Mouse (Mus musculus) forebrain, embryonic 10.5 days (tissue): ENCODE results near the gene Znhit3. TPM values are rescaled to one million over a fixed set of nuclear protein-coding genes. Genes with fewer than 3 reads are reported as not detected.

Source experiments
- DNase-seq: peaks from one replicate; pipeline ENCODE4 v3.0.0-alpha.2; 2017; ENCODE audit warnings: low spot score; ENCODE audit errors: extremely low spot score
- H3K27ac ChIP-seq: fragments of 300-500 bp; sonication (generic); 2 replicates; pipeline ENCODE4 v1.5.1; 2016; ENCODE audit warnings: mild to moderate bottlenecking
- H3K27me3 ChIP-seq: fragments of 300-500 bp; sonication (generic); 2 replicates; pipeline ENCODE4 v1.6.1; 2016; ENCODE audit warnings: mild to moderate bottlenecking; ENCODE audit not compliant: poor library complexity, severe bottlenecking
- H3K36me3 ChIP-seq: fragments of 300-500 bp; sonication (generic); replicated peaks from 2 replicates; pipeline ENCODE4 v1.6.1; 2016; ENCODE audit warnings: mild to moderate bottlenecking, moderate library complexity
- H3K4me1 ChIP-seq: fragments of 300-500 bp; sonication (generic); 2 replicates; pipeline ENCODE4 v1.6.1; 2016
- H3K4me3 ChIP-seq: fragments of 300-500 bp; sonication (generic); 2 replicates; pipeline ENCODE4 v1.5.1; 2016; ENCODE audit warnings: mild to moderate bottlenecking, moderate library complexity
- H3K9me3 ChIP-seq: fragments of 300-500 bp; sonication (generic); 2 replicates; pipeline ENCODE4 v1.6.1; 2016; ENCODE audit warnings: mild to moderate bottlenecking, moderate library complexity
- WGBS: fragments of 180-500 bp; shearing (Covaris S2); methylation state at CpG from one replicate; pipeline ENCODE4 v1.1.7; 2016; 5-methylcytosine and 5-hydroxymethylcytosine counted together
- polyA plus RNA-seq: library from polyadenylated mRNA; unstranded; fragments of >200 nt; fragmentation: Nextera tagmentation; extraction: Ambion mirVana; gene quantifications from 2 replicates; pipeline ENCODE4 v1.2.1, GENCODE M21; 2016

The Znhit3 gene
- 97.6 and 99.8 TPM in 2 replicates for polyA plus RNA-seq

DNA sequence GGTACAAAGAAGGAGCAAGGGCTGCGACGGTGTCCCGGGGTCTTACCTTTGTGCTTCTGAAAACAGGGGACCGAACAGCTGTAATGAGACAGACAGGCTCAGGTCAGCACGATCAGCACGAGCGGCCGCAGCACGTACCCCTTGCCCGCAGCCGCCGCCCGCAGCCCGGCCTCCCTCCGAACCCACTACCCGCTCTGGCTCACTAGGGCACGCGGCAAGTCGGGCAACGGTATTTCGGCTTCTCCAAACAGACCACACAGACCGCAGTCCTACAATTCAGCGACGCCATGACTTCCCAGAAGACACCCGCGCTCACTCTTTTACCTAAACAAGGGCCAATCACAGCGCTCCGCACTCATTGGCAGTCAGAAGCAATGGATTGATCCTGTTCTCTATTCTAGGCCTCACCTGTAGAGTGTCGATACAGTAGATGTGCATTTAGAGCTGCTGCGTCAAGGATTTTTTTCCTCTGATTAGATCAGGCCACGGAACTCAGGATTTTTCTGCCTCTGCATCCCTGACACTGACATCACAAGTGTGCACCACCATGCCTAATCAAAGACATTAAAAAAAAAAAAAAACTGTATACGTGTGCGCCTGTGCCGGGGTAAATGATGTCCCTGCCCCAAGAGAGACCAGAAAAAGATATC, at the start of gene Znhit3:
TSS of gene Znhit3 (minus strand) at position 314 of the 650 bp plus-strand sequence.
- peak; percentile 84 for DNase-seq
- peaks cover 35% of the 10 kb centered on the region for H3K36me3 ChIP-seq
- H3K4me1 ChIP-seq = peaks cover 31% of the 10 kb centered on the region
- 3% methylated on average over 34 of the region's 34 CpGs for WGBS
- H3K4me3 ChIP-seq = peak within 1 kb of the TSS; percentile 95
- no peaks in the 10 kb centered on the region for H3K27me3 ChIP-seq
- H3K9me3 ChIP-seq = no peaks in the 10 kb centered on the region
- peak within 1 kb of the TSS; percentile 89 for H3K27ac ChIP-seq

- no peak overlapping the region for H3K4me3 ChIP-seq
- peaks cover 22% of the 10 kb centered on the region for H3K27me3 ChIP-seq
- no peak overlapping the region for H3K27ac ChIP-seq
- H3K36me3 ChIP-seq = no peaks in the 10 kb centered on the region
- WGBS = 91% methylated on average over 3 of the region's 3 CpGs
- no peaks in the 10 kb centered on the region for H3K9me3 ChIP-seq
- DNase-seq = no peak
- peaks cover 45% of the 10 kb centered on the region for H3K4me1 ChIP-seq
Measured at GRCm38 (mm10) chr11:84963556-84963955, 47.4 kb upstream of the Znhit3 start.

- no peaks in the 10 kb centered on the region for H3K9me3 ChIP-seq
- no peak overlapping the region for H3K4me3 ChIP-seq
- 87% methylated on average over 4 of the region's 4 CpGs for WGBS
- no peaks in the 10 kb centered on the region for H3K36me3 ChIP-seq
- peaks cover 32% of the 10 kb centered on the region for H3K27me3 ChIP-seq
- no peak for DNase-seq
- peaks cover 45% of the 10 kb centered on the region for H3K4me1 ChIP-seq
- H3K27ac ChIP-seq = no peak overlapping the region
Measured at GRCm38 (mm10) chr11:84962536-84962935, 46.4 kb upstream of the Znhit3 start.

DNA sequence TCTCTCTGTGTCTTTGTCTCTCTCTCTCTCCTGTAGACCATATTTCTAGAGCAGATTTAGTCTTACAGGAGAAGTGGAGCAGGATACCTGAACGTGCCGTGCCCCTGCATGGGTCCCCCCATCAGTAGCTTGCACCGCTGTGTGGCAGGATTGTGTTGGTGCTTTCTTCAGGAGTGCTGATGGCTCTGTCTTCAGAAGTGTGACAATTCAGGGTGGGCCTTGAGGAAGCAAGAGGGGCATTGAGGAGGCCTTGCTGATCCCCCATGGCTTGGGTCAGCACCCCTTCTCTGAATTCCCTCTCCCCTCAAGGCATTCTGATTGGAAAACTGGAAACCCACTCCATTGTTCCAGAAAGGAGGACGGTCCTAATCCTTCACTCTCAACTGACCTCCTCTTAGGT, 45.4 kb upstream of the Znhit3 start:
- WGBS = 81% methylated on average over 4 of the region's 4 CpGs
- peaks cover 42% of the 10 kb centered on the region for H3K27me3 ChIP-seq
- H3K4me3 ChIP-seq = no peak overlapping the region
- H3K4me1 ChIP-seq = peaks cover 39% of the 10 kb centered on the region
- no peaks in the 10 kb centered on the region for H3K9me3 ChIP-seq
- H3K27ac ChIP-seq = no peak overlapping the region
- DNase-seq = no peak
- H3K36me3 ChIP-seq = no peaks in the 10 kb centered on the region

- DNase-seq = no peak
- Histone ChIP-seq H3K9me3 (no peaks in the 10 kb centered on the region), H3K36me3 (no peaks in the 10 kb centered on the region), H3K4me1 (peaks cover 41% of the 10 kb centered on the region), H3K27me3 (peaks cover 50% of the 10 kb centered on the region), H3K4me3 (no peak overlapping the region), H3K27ac (peak overlapping the region; percentile 60; the same call in 1 of the 2 replicates)
- 73% methylated on average over 6 of the region's 6 CpGs for WGBS
Measured at GRCm38 (mm10) chr11:84960780-84961179, 44.6 kb upstream of the Znhit3 start.

DNA sequence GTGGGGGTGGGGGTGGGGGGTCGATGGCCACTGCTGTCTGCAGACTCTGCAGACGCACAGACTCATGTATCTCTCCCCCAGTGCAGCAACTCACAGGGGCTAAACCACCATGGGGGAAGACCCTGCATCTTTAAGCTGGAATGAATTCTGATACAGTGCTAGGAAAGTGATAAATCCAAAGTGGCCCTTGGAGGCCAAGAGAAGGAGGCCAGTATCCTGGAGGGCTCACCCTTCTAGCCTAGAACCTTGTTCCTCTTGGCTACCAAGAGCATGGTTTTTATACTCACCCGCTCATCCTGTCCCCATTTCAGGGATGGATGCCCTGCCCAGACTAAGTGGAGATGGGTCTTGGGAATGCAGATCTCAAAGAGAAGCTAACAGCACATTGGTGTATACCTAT, 44.1 kb upstream of the Znhit3 start:
- H3K9me3 ChIP-seq = no peaks in the 10 kb centered on the region
- DNase-seq = no peak
- H3K4me1 ChIP-seq = peaks cover 42% of the 10 kb centered on the region
- H3K4me3 ChIP-seq = no peak overlapping the region
- 29% methylated on average over 3 of the region's 3 CpGs for WGBS
- peaks cover 51% of the 10 kb centered on the region for H3K27me3 ChIP-seq
- H3K27ac ChIP-seq = peak overlapping the region; percentile 60
- no peaks in the 10 kb centered on the region for H3K36me3 ChIP-seq

DNA sequence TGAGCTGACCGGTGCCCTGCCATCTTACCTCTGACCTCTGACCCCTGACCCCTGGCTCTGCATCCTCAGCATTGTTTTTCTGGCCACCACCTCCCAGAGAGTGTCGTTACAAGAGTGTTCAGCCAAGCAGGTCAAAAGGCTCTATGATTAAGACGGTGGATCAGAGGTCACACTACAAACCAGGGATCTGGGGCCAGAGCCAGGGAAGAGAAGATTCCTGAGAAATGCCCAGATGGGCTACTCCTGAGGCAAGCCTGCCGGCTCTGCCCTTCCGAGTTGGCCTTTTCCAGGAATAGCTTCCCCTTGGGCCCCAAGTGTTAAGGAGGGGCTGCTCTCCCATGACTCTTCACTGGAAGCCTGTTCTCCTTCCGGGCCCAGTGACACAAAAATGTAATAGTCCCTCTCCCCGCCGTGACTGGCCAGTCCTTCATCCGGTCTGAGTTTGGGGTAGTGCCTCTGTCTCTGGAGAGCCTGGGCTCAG, 43.6 kb upstream of the Znhit3 start:
- Histone ChIP-seq H3K27ac (peak overlapping the region; percentile 60), H3K9me3 (no peaks in the 10 kb centered on the region), H3K36me3 (no peaks in the 10 kb centered on the region), H3K4me3 (peak overlapping the region; percentile 13; the same call in 1 of the 2 replicates), H3K27me3 (peaks cover 55% of the 10 kb centered on the region), H3K4me1 (peaks cover 42% of the 10 kb centered on the region)
- peak; percentile 39 for DNase-seq
- 1% methylated on average over 9 of the region's 9 CpGs for WGBS

DNA sequence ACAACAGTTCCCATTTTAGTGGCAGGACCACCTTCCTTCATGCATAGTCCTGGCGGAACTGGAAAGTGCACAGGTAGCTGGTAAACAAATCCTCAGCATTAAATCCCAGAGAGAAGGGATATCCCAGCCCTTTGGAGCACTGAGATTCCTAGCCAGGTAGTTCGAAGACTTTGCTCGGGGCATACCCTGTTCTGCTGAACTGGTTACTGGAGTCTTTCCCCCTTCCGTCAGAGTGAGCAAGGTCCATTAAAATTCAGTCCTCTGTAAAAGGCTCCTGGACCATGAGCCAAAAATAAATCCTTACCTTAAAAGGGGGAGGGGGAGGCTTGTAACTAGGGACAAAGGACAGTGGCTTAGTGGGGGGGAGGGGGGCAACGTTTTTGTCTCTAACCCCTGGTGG, 43.0 kb upstream of the Znhit3 start:
- Histone ChIP-seq H3K27me3 (peaks cover 55% of the 10 kb centered on the region), H3K9me3 (no peaks in the 10 kb centered on the region), H3K27ac (peak overlapping the region; percentile 60; the same call in 1 of the 2 replicates), H3K4me3 (no peak overlapping the region), H3K36me3 (no peaks in the 10 kb centered on the region), H3K4me1 (peaks cover 42% of the 10 kb centered on the region)
- DNase-seq = no peak
- 14% methylated on average over 5 of the region's 5 CpGs for WGBS

GRCm38 (mm10) chr11:84958271-84958630, 42.1 kb upstream of the Znhit3 start:
- Histone ChIP-seq H3K9me3 (no peaks in the 10 kb centered on the region), H3K36me3 (no peaks in the 10 kb centered on the region), H3K27ac (no peak overlapping the region), H3K27me3 (peaks cover 55% of the 10 kb centered on the region), H3K4me3 (peak overlapping the region; percentile 48), H3K4me1 (peaks cover 42% of the 10 kb centered on the region)
- DNase-seq = no peak
- 3% methylated on average over 11 of the region's 11 CpGs for WGBS

DNA sequence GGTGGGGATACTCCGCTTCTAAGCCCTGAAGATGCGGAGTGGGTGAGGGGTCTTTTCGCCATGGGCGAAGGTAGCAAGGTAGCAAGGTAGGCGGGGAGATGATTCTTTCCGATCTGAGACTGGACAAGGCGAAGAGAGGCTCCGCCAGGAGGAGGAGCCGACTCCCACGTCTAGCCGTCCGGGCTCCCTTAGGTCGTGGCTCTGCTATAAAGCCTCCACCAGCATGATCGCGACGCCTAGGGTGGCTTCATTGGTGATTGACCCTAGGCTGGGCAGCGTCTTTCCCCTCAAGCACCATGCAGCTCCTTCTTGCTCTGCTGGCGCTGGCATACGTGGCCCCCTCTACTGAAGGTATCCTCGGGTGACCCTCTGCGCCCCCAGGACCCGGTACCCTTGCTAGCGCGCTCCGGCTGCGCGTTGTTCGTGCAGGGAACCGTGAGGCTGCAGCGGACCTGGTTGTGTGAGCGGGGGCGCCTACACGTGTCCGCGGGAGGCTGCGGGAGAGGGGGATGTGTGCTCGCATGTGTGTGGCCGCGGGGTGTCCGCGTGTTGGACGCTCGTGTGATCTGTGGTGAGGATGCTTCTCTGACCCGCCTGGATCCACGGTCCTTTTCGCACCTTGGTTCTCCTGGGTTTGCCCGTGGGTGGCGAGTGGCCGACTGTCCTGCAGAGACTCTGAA, 41.6 kb upstream of the Znhit3 start, which contains the start of gene Car4:
TSS of gene Car4 (plus strand) at position 196 of the 680 bp plus-strand sequence.
- DNase-seq = no peak
- H3K36me3 ChIP-seq = no peaks in the 10 kb centered on the region
- H3K9me3 ChIP-seq = no peaks in the 10 kb centered on the region
- H3K4me1 ChIP-seq = peaks cover 42% of the 10 kb centered on the region
- peak within 1 kb of the TSS; percentile 48 for H3K4me3 ChIP-seq
- WGBS = under 1% methylated on average over 49 of the region's 49 CpGs
- no peak within 1 kb of the TSS for H3K27ac ChIP-seq
- H3K27me3 ChIP-seq = peaks cover 55% of the 10 kb centered on the region

DNA sequence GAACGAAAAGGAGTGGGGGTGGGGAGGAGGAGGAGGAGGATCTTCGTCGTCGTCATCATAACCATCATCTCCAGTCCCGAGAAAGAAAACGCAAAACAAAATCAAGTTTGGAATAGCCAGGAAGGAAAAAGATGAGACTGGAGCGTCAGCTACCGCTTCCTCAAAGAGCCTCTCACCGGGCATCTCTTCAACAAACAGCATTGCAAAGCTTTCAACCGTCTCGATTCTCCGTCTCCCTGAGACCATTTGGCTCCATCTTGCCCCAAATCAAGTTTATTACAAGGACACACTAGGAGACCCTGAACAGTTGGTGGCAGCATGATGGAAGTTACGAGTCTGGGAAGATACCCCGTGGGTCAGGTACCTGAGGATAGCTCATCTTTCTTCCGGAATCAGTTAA, 41.0 kb upstream of the Znhit3 start:
- Histone ChIP-seq H3K27me3 (peaks cover 55% of the 10 kb centered on the region), H3K27ac (no peak overlapping the region), H3K4me1 (peaks cover 42% of the 10 kb centered on the region), H3K4me3 (peak overlapping the region; percentile 48), H3K36me3 (no peaks in the 10 kb centered on the region), H3K9me3 (no peaks in the 10 kb centered on the region)
- WGBS = 8% methylated on average over 15 of the region's 15 CpGs
- DNase-seq = no peak

DNA sequence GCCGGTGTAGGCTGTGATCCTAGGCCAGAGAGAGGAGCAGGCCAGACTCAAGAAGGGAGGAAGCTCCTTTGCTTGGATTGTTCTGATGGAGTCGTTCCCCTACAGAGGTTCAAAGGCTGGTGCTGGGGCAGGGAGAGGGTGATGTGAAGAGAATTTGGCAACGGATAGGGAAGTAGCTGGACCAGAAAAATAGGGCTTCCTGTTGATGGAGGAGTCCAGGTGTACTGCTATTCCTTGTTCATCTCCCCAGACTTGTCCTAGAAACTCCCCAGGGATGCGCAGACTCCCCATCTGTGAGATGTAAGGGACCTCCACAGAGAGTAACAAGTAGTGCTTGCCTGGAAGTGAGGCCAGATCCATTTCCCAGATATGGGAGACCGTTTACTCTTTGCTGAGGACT, 40.2 kb upstream of the Znhit3 start:
- Histone ChIP-seq H3K4me3 (no peak overlapping the region), H3K4me1 (peaks cover 42% of the 10 kb centered on the region), H3K27me3 (peaks cover 55% of the 10 kb centered on the region), H3K27ac (no peak overlapping the region), H3K36me3 (no peaks in the 10 kb centered on the region), H3K9me3 (no peaks in the 10 kb centered on the region)
- DNase-seq = no peak
- WGBS = 34% methylated on average over 5 of the region's 5 CpGs

DNA sequence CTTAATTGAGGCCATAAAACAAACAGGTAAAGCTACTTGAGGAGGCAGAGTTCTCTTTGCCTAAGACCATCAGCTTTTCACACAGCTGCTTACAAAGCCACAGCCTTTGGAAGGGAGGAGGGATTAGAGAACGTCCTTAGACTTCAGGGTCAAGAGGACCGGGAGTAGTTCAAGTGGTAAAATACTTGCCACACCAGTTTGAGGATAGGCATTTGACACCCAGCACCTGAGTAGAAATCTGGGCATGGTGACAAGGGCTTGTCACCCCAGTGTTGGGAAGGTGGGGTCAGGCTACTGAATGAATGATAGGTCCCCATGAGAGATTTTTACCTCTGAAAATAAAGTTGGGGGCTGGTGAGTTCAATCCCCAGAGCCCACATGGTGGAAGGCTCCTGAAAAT, 36.4 kb upstream of the Znhit3 start:
- WGBS = 43% methylated on average over 2 of the region's 2 CpGs

More for the DNA sequence above, 36.4 kb upstream of the Znhit3 start:
- Histone ChIP-seq H3K36me3 (no peaks in the 10 kb centered on the region), H3K27ac (no peak overlapping the region), H3K4me1 (peaks cover 26% of the 10 kb centered on the region), H3K9me3 (no peaks in the 10 kb centered on the region), H3K27me3 (peaks cover 23% of the 10 kb centered on the region), H3K4me3 (no peak overlapping the region)
- DNase-seq = no peak
